Mouse (Mus musculus) monocyte, adult 5-6 weeks (primary cell): ENCODE data around the gene Col3a1. TPM values are rescaled to one million over a fixed set of nuclear protein-coding genes. Genes with fewer than 3 reads are reported as not detected.

ENCODE experiments used
- ATAC-seq: fragments of 153-309, 156-312 bp; replicated peaks from 2 replicates; pipeline ENCODE4 v1.8.0; 2017; ENCODE audit warnings: mild to moderate bottlenecking; ENCODE audit not compliant: low TSS enrichment, insufficient number of reproducible peaks, severe bottlenecking, poor library complexity, low FRiP score
- total RNA-seq: library from RNA; stranded (forward); fragments of 200-1000, 200-491, 200-594 nt; gene quantifications from 3 replicates; pipeline ENCODE4 v1.2.3, GENCODE M21; 2017

The Col3a1 gene
- not detected in 3 replicates for total RNA-seq

GRCm38 (mm10) chr1:45311388-45311787 is at the start of gene Col3a1:
Gene Col3a1, plus strand, starts transcription at chr1:45311538.
- no peak for ATAC-seq

- no peak for ATAC-seq
These were observed 41.9 kb upstream of the Col3a1 start for GRCm38 (mm10) chr1:45269421-45269820.

GRCm38 (mm10) chr1:45276006-45276539 is 35.3 kb upstream of the Col3a1 start:
- ATAC-seq = no peak

- ATAC-seq = no peak
These were observed 23.4 kb upstream of the Col3a1 start for GRCm38 (mm10) chr1:45287954-45288353.

- no peak for ATAC-seq
These were observed 21.3 kb upstream of the Col3a1 start for GRCm38 (mm10) chr1:45290037-45290436.

GRCm38 (mm10) chr1:45299394-45300119 is 11.8 kb upstream of the Col3a1 start:
- no peak for ATAC-seq

GRCm38 (mm10) chr1:45304273-45304672 is 7.1 kb upstream of the Col3a1 start:
- no peak for ATAC-seq

GRCm38 (mm10) chr1:45309015-45309414 is 2.3 kb upstream of the Col3a1 start:
- no peak for ATAC-seq

- ATAC-seq = no peak
These were observed 624 bp downstream of the Col3a1 start for GRCm38 (mm10) chr1:45311962-45312361.

GRCm38 (mm10) chr1:45312870-45313269 is 1.5 kb downstream of the Col3a1 start:
- ATAC-seq = no peak

GRCm38 (mm10) chr1:45313696-45314295 is 2.5 kb downstream of the Col3a1 start:
- no peak for ATAC-seq

GRCm38 (mm10) chr1:45315767-45316528 is 4.6 kb downstream of the Col3a1 start:
- no peak for ATAC-seq

- no peak for ATAC-seq
These were observed 6.9 kb downstream of the Col3a1 start for GRCm38 (mm10) chr1:45318241-45318640.

GRCm38 (mm10) chr1:45320861-45321260 is 9.5 kb downstream of the Col3a1 start:
- ATAC-seq = no peak

- ATAC-seq = no peak
These were observed 17.8 kb downstream of the Col3a1 start for GRCm38 (mm10) chr1:45329149-45329548.

GRCm38 (mm10) chr1:45355944-45356343 is 44.6 kb downstream of the Col3a1 start:
- ATAC-seq = no peak

GRCm38 (mm10) chr1:45358020-45358419 is 46.7 kb downstream of the Col3a1 start:
- no peak for ATAC-seq

- no peak for ATAC-seq
These were observed 47.8 kb downstream of the Col3a1 start for GRCm38 (mm10) chr1:45359147-45359546.

GRCm38 (mm10) chr1:45359673-45360072 is 48.3 kb downstream of the Col3a1 start:
- no peak for ATAC-seq
